Mouse (Mus musculus) ovary, adult 2 months (tissue): ENCODE measurements around the gene Olfr1364. TPM values are rescaled to one million over a fixed set of nuclear protein-coding genes. Genes with fewer than 3 reads are reported as not detected.

ENCODE experiments used
- polyA plus RNA-seq: library from polyadenylated mRNA; depleted of rRNA; stranded (reverse); fragments of >200 nt; gene quantifications from 2 replicates; pipeline ENCODE4 v1.2.3, GENCODE M21; 2012; rRNA removed

Gene Olfr1364
- polyA plus RNA-seq, result not detected in 2 replicates

GRCm38 (mm10) chr13:21581659-21582058, at the start of gene Olfr1364:
Gene Olfr1364 (minus strand): TSS chr13:21581759.

DNA sequence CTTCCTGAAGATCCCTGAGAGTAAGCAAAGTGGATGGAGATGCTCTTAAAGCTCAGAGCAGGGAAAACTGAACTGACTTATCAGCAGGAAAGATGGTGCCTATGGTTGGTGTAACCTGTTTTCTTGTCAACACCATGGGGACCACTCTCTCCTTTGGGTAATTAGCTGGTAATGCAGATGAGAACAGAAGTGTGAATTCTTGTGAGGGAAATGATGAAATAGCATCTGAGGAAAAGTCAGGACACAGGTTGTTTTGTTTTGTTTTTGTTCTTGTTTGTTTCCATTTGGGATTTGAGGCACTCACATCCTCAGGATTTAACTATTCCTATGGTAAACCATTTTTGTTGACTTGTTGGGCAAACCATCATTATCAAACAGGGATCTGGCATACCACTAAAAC, 32.4 kb upstream of the Olfr1364 start, which contains the start of gene Olfr1362:
TSS of gene Olfr1362 (minus strand) at position 101 of the 400 bp plus-strand sequence.

DNA sequence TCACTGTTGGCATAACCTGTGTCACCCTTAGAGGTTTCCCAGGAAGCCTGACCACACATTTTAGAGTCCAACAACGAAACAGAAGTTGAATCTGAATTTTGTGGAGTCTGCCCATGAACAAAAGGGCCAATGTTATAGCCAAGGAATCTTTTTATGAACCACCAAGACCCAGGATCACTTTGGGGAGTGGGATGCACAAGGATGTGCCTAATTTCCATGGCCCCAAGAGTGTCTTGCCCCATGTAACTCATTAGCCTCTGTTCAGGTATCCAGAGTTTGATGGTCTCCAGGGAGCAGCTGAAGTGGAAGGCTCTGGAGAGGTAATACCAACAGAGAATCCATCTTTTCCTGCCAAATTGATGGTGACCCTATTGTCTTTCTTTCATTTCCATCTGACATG, 21.8 kb downstream of the Olfr1364 start, which contains the start of gene Olfr1535:
TSS of gene Olfr1535 (minus strand) at position 101 of the 400 bp plus-strand sequence.

DNA sequence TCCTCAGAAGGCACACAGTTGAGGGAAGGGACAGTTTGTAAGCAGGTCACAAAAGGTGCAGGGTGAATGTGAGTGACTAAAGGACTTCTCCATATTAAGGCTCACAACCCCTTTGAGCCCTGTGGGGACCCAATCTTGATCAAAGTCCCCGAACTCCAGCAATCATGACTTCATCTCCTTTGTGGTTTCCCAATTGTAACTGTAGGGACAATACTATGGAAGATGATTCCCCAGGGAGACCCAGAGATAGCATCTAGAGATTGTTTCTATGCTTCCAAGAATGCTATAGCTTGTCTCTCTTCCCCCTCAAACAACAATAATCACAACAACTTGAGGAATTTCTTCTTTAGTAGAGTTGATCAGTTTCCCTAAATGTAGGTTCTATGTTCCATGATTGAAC, 38.9 kb downstream of the Olfr1364 start, which contains the start of gene Olfr1366:
TSS of gene Olfr1366 (minus strand) at position 101 of the 400 bp plus-strand sequence.

GRCm38 (mm10) chr13:21530781-21531201, 50.8 kb downstream of the Olfr1364 start, which contains the start of gene Zkscan8:
Gene Zkscan8 (minus strand): TSS chr13:21531120.

Other genes with a start within 250 kb of the Olfr1364 start
- gene Olfr1367, start 234.8 kb downstream of the Olfr1364 start, polyA plus RNA-seq, result not detected in 2 replicates
- 1.2 and 1.6 TPM in 2 replicates for gene Zscan12, start 218.9 kb downstream of the Olfr1364 start, polyA plus RNA-seq
- 35.7 and 38.6 TPM in 2 replicates for gene Zkscan3, start 179.0 kb downstream of the Olfr1364 start, polyA plus RNA-seq
- gene Pgbd1, start 140.7 kb downstream of the Olfr1364 start, polyA plus RNA-seq, result 0.51 and 0.62 TPM in 2 replicates
- 7.9 and 10.2 TPM in 2 replicates for gene Zscan26, start 128.0 kb downstream of the Olfr1364 start, polyA plus RNA-seq
- 0.34 and 0.45 TPM in 2 replicates for gene Nkapl, start 113.2 kb downstream of the Olfr1364 start, polyA plus RNA-seq
- gene Zkscan4, start 102.9 kb downstream of the Olfr1364 start, polyA plus RNA-seq, result 1.6 and 2.2 TPM in 2 replicates
- gene Gm10065, start 102.3 kb downstream of the Olfr1364 start, polyA plus RNA-seq, result not detected in 2 replicates
- gene AK157302, start 86.5 kb downstream of the Olfr1364 start, polyA plus RNA-seq, result 0.14 TPM in 1 of 2 replicates, not detected in the other
- gene Gm11273, start 80.3 kb downstream of the Olfr1364 start, polyA plus RNA-seq, result 9.0 and 18.5 TPM in 2 replicates
- 3.6 and 3.9 TPM in 2 replicates for gene Zkscan8, start 50.6 kb downstream of the Olfr1364 start, polyA plus RNA-seq
- not detected in 2 replicates for gene Olfr1366, start 39.0 kb downstream of the Olfr1364 start, polyA plus RNA-seq
- gene Olfr1535, start 21.9 kb downstream of the Olfr1364 start, polyA plus RNA-seq, result not detected in 2 replicates
- not detected in 2 replicates for gene Olfr1362, start 32.3 kb upstream of the Olfr1364 start, polyA plus RNA-seq
- gene Olfr11, start 60.8 kb upstream of the Olfr1364 start, polyA plus RNA-seq, result not detected in 2 replicates
- gene Olfr1361, start 81.6 kb upstream of the Olfr1364 start, polyA plus RNA-seq, result not detected in 2 replicates
- gene Olfr1360, start 95.6 kb upstream of the Olfr1364 start, polyA plus RNA-seq, result not detected in 2 replicates
- gene Olfr1359, start 116.4 kb upstream of the Olfr1364 start, polyA plus RNA-seq, result not detected in 2 replicates
- gene Hist1h2bl, start 134.4 kb upstream of the Olfr1364 start, polyA plus RNA-seq, result 7.5 and 13.6 TPM in 2 replicates
- 82.9 and 155 TPM in 2 replicates for gene Hist1h2ai, start 134.7 kb upstream of the Olfr1364 start, polyA plus RNA-seq
- gene Hist1h3h, start 135.9 kb upstream of the Olfr1364 start, polyA plus RNA-seq, result 77.1 and 77.2 TPM in 2 replicates
- 8.9 and 11.6 TPM in 2 replicates for gene Hist1h2bm, start 140.3 kb upstream of the Olfr1364 start, polyA plus RNA-seq
- 7.1 and 10.2 TPM in 2 replicates for gene Hist1h4j, start 153.3 kb upstream of the Olfr1364 start, polyA plus RNA-seq
- 40.6 and 44.5 TPM in 2 replicates for gene Hist1h4k, start 168.7 kb upstream of the Olfr1364 start, polyA plus RNA-seq
- gene Hist1h2ak, start 172.1 kb upstream of the Olfr1364 start, polyA plus RNA-seq, result 46.6 and 59.1 TPM in 2 replicates
- gene Hist1h2bn, start 172.4 kb upstream of the Olfr1364 start, polyA plus RNA-seq, result 20.8 and 32.3 TPM in 2 replicates
- 2.2 and 3.3 TPM in 2 replicates for gene Hist1h1b, start 198.9 kb upstream of the Olfr1364 start, polyA plus RNA-seq
- gene Hist1h3i, start 201.6 kb upstream of the Olfr1364 start, polyA plus RNA-seq, result 60.0 and 85.2 TPM in 2 replicates
- gene Hist1h2an, start 205.5 kb upstream of the Olfr1364 start, polyA plus RNA-seq, result 25.0 and 44.3 TPM in 2 replicates
- 7.3 and 7.7 TPM in 2 replicates for gene Hist1h2bp, start 205.7 kb upstream of the Olfr1364 start, polyA plus RNA-seq
- gene Hist1h2bq, start 228.4 kb upstream of the Olfr1364 start, polyA plus RNA-seq, result 28.9 and 46.9 TPM in 2 replicates
- not detected in 2 replicates for gene Hist1h2ao, start 228.7 kb upstream of the Olfr1364 start, polyA plus RNA-seq
- gene Hist1h4m, start 230.0 kb upstream of the Olfr1364 start, polyA plus RNA-seq, result not detected in 2 replicates